Mouse (Mus musculus): ENCODE measurements at regions not wholly inside any gene's neighbourhood (a gene's known extent, or its start where the extent isn't known, plus 50 kb on each side); places are given as distances from the start of the nearest gene placed in this dataset.

DNA sequence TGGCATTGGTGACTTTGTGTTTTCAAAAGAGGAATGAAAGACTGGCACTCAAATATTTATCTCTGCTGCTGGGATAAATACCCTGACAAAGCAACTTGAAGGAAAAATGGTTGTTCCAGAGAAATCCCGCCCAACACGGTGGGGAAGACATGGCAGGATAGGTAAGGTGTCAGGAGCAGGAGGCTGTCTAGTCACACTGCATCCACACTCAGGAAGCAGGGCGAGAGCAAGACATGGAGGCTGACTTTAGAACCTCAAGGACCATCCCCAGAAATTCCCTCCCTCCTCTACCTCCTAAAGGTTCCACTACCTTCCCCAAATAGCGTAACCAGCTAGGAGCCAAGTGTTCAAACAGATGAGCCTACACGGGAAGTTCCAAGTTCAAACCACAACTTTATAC is 136.5 kb upstream of the Spaca1 start:
- TF ChIP-seq CTCF (IDR thresholded peaks at IDR 0.05; ENCODE audit: low read depth, low read length), result no peak
- TF ChIP-seq GATA1 (IDR thresholded peaks at IDR 0.05; ENCODE audit: borderline replicate concordance, low read length), result no peak
- no peak for TF ChIP-seq POLR2AphosphoS5 (IDR thresholded peaks at IDR 0.05; ENCODE audit: insufficient replicate concordance, low read depth, low read length)
- no peak for TF ChIP-seq TAL1 (conservative IDR thresholded peaks at IDR 0.05; ENCODE audit: low read depth, low read length)
- no peak for TF ChIP-seq GATA2 (IDR thresholded peaks at IDR 0.05; ENCODE audit: borderline replicate concordance, low read depth, low read length)

All from G1E (cell line).